Mouse (Mus musculus) limb, embryonic 13.5 days (tissue): ENCODE results near the gene Ipo4. TPM values are rescaled to one million over a fixed set of nuclear protein-coding genes. Genes with fewer than 3 reads are reported as not detected.

Experiments used
- ATAC-seq: fragments of 200-750 bp; cut with Nextera tagmentation; 2 replicates; pipeline ENCODE4 v1.8.0; 2017; ENCODE audit warnings: low read depth, moderate number of reproducible peaks, moderate TSS enrichment; ENCODE audit not compliant: low FRiP score
- H3K27ac ChIP-seq: fragments of 300-500 bp; sonication (generic); 2 replicates; pipeline ENCODE4 v1.5.1; 2015; ENCODE audit warnings: inconsistent platforms, mild to moderate bottlenecking, moderate library complexity
- H3K27me3 ChIP-seq: fragments of 300-500 bp; sonication (generic); 2 replicates; pipeline ENCODE4 v1.6.1; 2015; ENCODE audit warnings: mild to moderate bottlenecking, inconsistent platforms
- H3K36me3 ChIP-seq: fragments of 300-500 bp; sonication (generic); 2 replicates; pipeline ENCODE4 v1.6.1; 2015; ENCODE audit warnings: inconsistent platforms, mild to moderate bottlenecking, moderate library complexity
- H3K4me1 ChIP-seq: fragments of 300-500 bp; sonication (generic); 2 replicates; pipeline ENCODE4 v1.6.1; 2015; ENCODE audit warnings: inconsistent platforms
- H3K4me2 ChIP-seq: fragments of 300-500 bp; sonication (generic); replicated peaks from 2 replicates; pipeline ENCODE4 v1.6.1; 2015; ENCODE audit warnings: inconsistent platforms, mild to moderate bottlenecking, moderate library complexity
- H3K4me3 ChIP-seq: fragments of 300-500 bp; sonication (generic); 2 replicates; pipeline ENCODE4 v1.5.1; 2015; ENCODE audit warnings: moderate library complexity, mild to moderate bottlenecking, inconsistent platforms
- H3K9ac ChIP-seq: fragments of 300-500 bp; sonication (generic); 2 replicates; pipeline ENCODE4 v1.6.1; 2015; ENCODE audit warnings: mild to moderate bottlenecking, inconsistent platforms
- H3K9me3 ChIP-seq: fragments of 300-500 bp; sonication (generic); 2 replicates; pipeline ENCODE4 v1.6.1; 2016; ENCODE audit warnings: inconsistent platforms
- WGBS: fragments of 180-500 bp; shearing (Covaris S2); methylation state at CpG from one replicate; pipeline ENCODE4 v1.1.7; 2015; 5-methylcytosine and 5-hydroxymethylcytosine counted together
- polyA plus RNA-seq: library from polyadenylated mRNA; unstranded; fragments of >200 nt; fragmentation: Nextera tagmentation; extraction: Ambion mirVana; gene quantifications from 2 replicates; pipeline ENCODE4 v1.2.1, GENCODE M21; 2015

The Ipo4 gene
- polyA plus RNA-seq, 1 experiment from 2014 or later: 113 TPM

- peaks cover 8% of the 10 kb centered on the region for H3K4me1 ChIP-seq
- H3K27ac ChIP-seq: no peak overlapping the region
- ATAC-seq: no peak
- H3K27me3 ChIP-seq: no peaks in the 10 kb centered on the region
- no peak overlapping the region for H3K4me2 ChIP-seq
- no peaks in the 10 kb centered on the region for H3K9me3 ChIP-seq
- no peak overlapping the region for H3K4me3 ChIP-seq
- H3K36me3 ChIP-seq: peaks cover 90% of the 10 kb centered on the region
- WGBS: 93% methylated on average over 21 of the region's 21 CpGs
- H3K9ac ChIP-seq: no peak overlapping the region
Measured at GRCm38 (mm10) chr14:55598521-55599390, 37.0 kb downstream of the Ipo4 start.

GRCm38 (mm10) chr14:55596036-55596690 lies 39.6 kb downstream of the Ipo4 start:
- 83% methylated on average over 13 of the region's 13 CpGs for WGBS
- Histone ChIP-seq H3K9me3 (no peaks in the 10 kb centered on the region), H3K4me3 (no peak overlapping the region), H3K4me2 (no peak overlapping the region), H3K27ac (no peak overlapping the region), H3K4me1 (peaks cover 19% of the 10 kb centered on the region), H3K27me3 (no peaks in the 10 kb centered on the region), H3K36me3 (peaks cover 68% of the 10 kb centered on the region), H3K9ac (no peak overlapping the region)
- ATAC-seq: no peak

- 3% methylated on average over 16 of the region's 16 CpGs for WGBS
- no peak for ATAC-seq
- no peaks in the 10 kb centered on the region for H3K27me3 ChIP-seq
- H3K9me3 ChIP-seq: no peaks in the 10 kb centered on the region
- H3K27ac ChIP-seq: peak overlapping the region; percentile 48; the same call in 1 of the 2 replicates
- peaks cover 55% of the 10 kb centered on the region for H3K36me3 ChIP-seq
- peak overlapping the region; percentile 97 for H3K4me3 ChIP-seq
- peak overlapping the region; percentile 89 for H3K9ac ChIP-seq
- peak overlapping the region; percentile 99 for H3K4me2 ChIP-seq
- peaks cover 29% of the 10 kb centered on the region for H3K4me1 ChIP-seq
Measured at GRCm38 (mm10) chr14:55592226-55592625, 43.5 kb downstream of the Ipo4 start.

GRCm38 (mm10) chr14:55591331-55591891 lies 44.3 kb downstream of the Ipo4 start, which contains the start of gene Rnf31:
Gene Rnf31 (plus strand): TSS chr14:55591708.
- peaks cover 50% of the 10 kb centered on the region for H3K36me3 ChIP-seq
- WGBS: under 1% methylated on average over 33 of the region's 33 CpGs

GRCm38 (mm10) chr14:55590748-55591330 lies 44.9 kb downstream of the Ipo4 start, which contains the start of gene Psme2:
Gene Psme2 (minus strand): TSS chr14:55591113.
- under 1% methylated on average over 22 of the region's 22 CpGs for WGBS
- no peaks in the 10 kb centered on the region for H3K9me3 ChIP-seq
- H3K4me1 ChIP-seq: peaks cover 29% of the 10 kb centered on the region
- H3K4me3 ChIP-seq: peak within 1 kb of the TSS; percentile 97
- H3K36me3 ChIP-seq: peaks cover 44% of the 10 kb centered on the region
- peak within 1 kb of the TSS; percentile 99 for H3K4me2 ChIP-seq
- H3K27me3 ChIP-seq: no peaks in the 10 kb centered on the region
- peak within 1 kb of the TSS; percentile 97 for H3K27ac ChIP-seq
- ATAC-seq: peak; percentile 97
- peak within 1 kb of the TSS; percentile 89 for H3K9ac ChIP-seq

More at GRCm38 (mm10) chr14:55591331-55591891, 44.3 kb downstream of the Ipo4 start, which contains the start of gene Rnf31:
- Histone ChIP-seq H3K4me2 (peak within 1 kb of the TSS; percentile 99), H3K27ac (peak within 1 kb of the TSS; percentile 97), H3K27me3 (no peaks in the 10 kb centered on the region), H3K4me3 (peak within 1 kb of the TSS; percentile 97), H3K9ac (peak within 1 kb of the TSS; percentile 89), H3K9me3 (no peaks in the 10 kb centered on the region), H3K4me1 (peaks cover 29% of the 10 kb centered on the region)
- ATAC-seq: peak; percentile 89

- no peak for ATAC-seq
- peaks cover 35% of the 10 kb centered on the region for H3K36me3 ChIP-seq
- H3K27ac ChIP-seq: no peak overlapping the region
- peak overlapping the region; percentile 99 for H3K4me2 ChIP-seq
- peak overlapping the region; percentile 72 for H3K9ac ChIP-seq
- peaks cover 36% of the 10 kb centered on the region for H3K4me1 ChIP-seq
- WGBS: 85% methylated on average over 11 of the region's 11 CpGs
- peaks cover 4% of the 10 kb centered on the region for H3K27me3 ChIP-seq
- H3K4me3 ChIP-seq: peak overlapping the region; percentile 97
- H3K9me3 ChIP-seq: no peaks in the 10 kb centered on the region
Measured at GRCm38 (mm10) chr14:55589771-55590448, 45.8 kb downstream of the Ipo4 start.

- peaks cover 29% of the 10 kb centered on the region for H3K36me3 ChIP-seq
- no peak overlapping the region; the same call in 1 of the 2 replicates for H3K4me2 ChIP-seq
- H3K4me1 ChIP-seq: peaks cover 43% of the 10 kb centered on the region
- 90% methylated on average over 5 of the region's 5 CpGs for WGBS
- H3K4me3 ChIP-seq: no peak overlapping the region
- no peak overlapping the region for H3K27ac ChIP-seq
- no peak for ATAC-seq
- no peak overlapping the region for H3K9ac ChIP-seq
- peaks cover 10% of the 10 kb centered on the region for H3K27me3 ChIP-seq
- no peaks in the 10 kb centered on the region for H3K9me3 ChIP-seq
Measured at GRCm38 (mm10) chr14:55589271-55589670, 46.5 kb downstream of the Ipo4 start.

GRCm38 (mm10) chr14:55586149-55586548 lies 49.6 kb downstream of the Ipo4 start:
- ATAC-seq: no peak
- no peak overlapping the region for H3K4me2 ChIP-seq
- no peaks in the 10 kb centered on the region for H3K9me3 ChIP-seq
- H3K27ac ChIP-seq: no peak overlapping the region
- peaks cover 13% of the 10 kb centered on the region for H3K27me3 ChIP-seq
- H3K36me3 ChIP-seq: peaks cover 34% of the 10 kb centered on the region
- H3K4me3 ChIP-seq: no peak overlapping the region
- peaks cover 24% of the 10 kb centered on the region for H3K4me1 ChIP-seq
- H3K9ac ChIP-seq: no peak overlapping the region
- 91% methylated on average over 2 of the region's 2 CpGs for WGBS

- peaks cover 13% of the 10 kb centered on the region for H3K27me3 ChIP-seq
- peaks cover 24% of the 10 kb centered on the region for H3K4me1 ChIP-seq
- 56% methylated on average over 6 of the region's 6 CpGs for WGBS
- H3K9ac ChIP-seq: no peak overlapping the region
- H3K9me3 ChIP-seq: no peaks in the 10 kb centered on the region
- H3K4me3 ChIP-seq: peak overlapping the region; percentile 55
- no peak overlapping the region for H3K27ac ChIP-seq
- no peak for ATAC-seq
- H3K4me2 ChIP-seq: peak overlapping the region; percentile 84
- H3K36me3 ChIP-seq: peaks cover 40% of the 10 kb centered on the region
Measured at GRCm38 (mm10) chr14:55585566-55585960, 50.2 kb downstream of the Ipo4 start.

- Histone ChIP-seq H3K9ac (peak within 1 kb of the TSS; percentile 70), H3K27me3 (peaks cover 13% of the 10 kb centered on the region), H3K4me1 (peaks cover 20% of the 10 kb centered on the region), H3K4me2 (peak within 1 kb of the TSS; percentile 84), H3K4me3 (peak within 1 kb of the TSS; percentile 55), H3K36me3 (peaks cover 46% of the 10 kb centered on the region), H3K9me3 (no peaks in the 10 kb centered on the region), H3K27ac (no peak within 1 kb of the TSS)
- peak; percentile 62; the same call in 1 of the 2 replicates for ATAC-seq
- WGBS: 2% methylated on average over 43 of the region's 43 CpGs
Measured at GRCm38 (mm10) chr14:55584702-55585565, 50.8 kb downstream of the Ipo4 start, which contains the start of gene Emc9. Gene Emc9 (minus strand): TSS chr14:55585302.
